Mouse (Mus musculus): ENCODE measurements around the gene Kmt5b.

Gene Kmt5b

GRCm38 (mm10) chr19:3845339-3845738 is 78.1 kb downstream of the Kmt5b start:
- no peak for DNase-seq

- no peak for DNase-seq
Measured at GRCm38 (mm10) chr19:3845803-3846406, 78.7 kb downstream of the Kmt5b start.

- no peak for DNase-seq
Measured at GRCm38 (mm10) chr19:3846676-3847604, 79.7 kb downstream of the Kmt5b start.

GRCm38 (mm10) chr19:3847711-3848110 is 80.5 kb downstream of the Kmt5b start:
- no peak for DNase-seq

- no peak for DNase-seq
Measured at GRCm38 (mm10) chr19:3848207-3848808, 81.1 kb downstream of the Kmt5b start.

GRCm38 (mm10) chr19:3849251-3849650 is 82.0 kb downstream of the Kmt5b start:
- no peak for DNase-seq

GRCm38 (mm10) chr19:3850076-3850475 is 82.9 kb downstream of the Kmt5b start:
- DNase-seq: no peak

- DNase-seq: no peak
Measured at GRCm38 (mm10) chr19:3850847-3851469, 83.7 kb downstream of the Kmt5b start.

- DNase-seq: peak; percentile 98
Measured at GRCm38 (mm10) chr19:3851502-3851962, 84.3 kb downstream of the Kmt5b start, which contains the start of gene Chka. TSS of gene Chka (plus strand) at chr19:3851773.

GRCm38 (mm10) chr19:3851979-3852681 is 84.9 kb downstream of the Kmt5b start:
- peak; percentile 29 for DNase-seq

- DNase-seq: no peak
Measured at GRCm38 (mm10) chr19:3853121-3853520, 85.9 kb downstream of the Kmt5b start.

- no peak for DNase-seq
Measured at GRCm38 (mm10) chr19:3853891-3854290, 86.7 kb downstream of the Kmt5b start.

- DNase-seq: no peak
Measured at GRCm38 (mm10) chr19:3855091-3855490, 87.9 kb downstream of the Kmt5b start.

GRCm38 (mm10) chr19:3855601-3856000 is 88.4 kb downstream of the Kmt5b start:
- peak; percentile 34 for DNase-seq

- DNase-seq: no peak
Measured at GRCm38 (mm10) chr19:3857220-3857619, 90.0 kb downstream of the Kmt5b start.

- no peak for DNase-seq
Measured at GRCm38 (mm10) chr19:3862713-3863112, 95.5 kb downstream of the Kmt5b start.

- DNase-seq: no peak
Measured at GRCm38 (mm10) chr19:3864960-3865359, 97.7 kb downstream of the Kmt5b start.

Data from layer of hippocampus, adult 9-11 months (tissue).